Mouse (Mus musculus) layer of hippocampus, postnatal 25 days (tissue): Measurements from ENCODE around the gene Gpr137c. TPM values are rescaled to one million over a fixed set of nuclear protein-coding genes. Genes with fewer than 3 reads are reported as not detected.

Experiments
- DNase-seq, 2 experiments: peaks; one replicate each; pipeline ENCODE4 v3.0.0; 2022; ENCODE audit warnings: mixed read lengths in 2 of 2, low spot score in 1 of 2; ENCODE audit errors: extremely low spot score in 1 of 2
- total RNA-seq, 2 experiments: library from RNA; stranded (reverse); gene quantifications; 2 replicates each; pipeline ENCODE4 v1.2.3; 2021

Gpr137c gene
- total RNA-seq, 2 experiments from 2014 or later: 23.2 to 23.9 TPM

DNA sequence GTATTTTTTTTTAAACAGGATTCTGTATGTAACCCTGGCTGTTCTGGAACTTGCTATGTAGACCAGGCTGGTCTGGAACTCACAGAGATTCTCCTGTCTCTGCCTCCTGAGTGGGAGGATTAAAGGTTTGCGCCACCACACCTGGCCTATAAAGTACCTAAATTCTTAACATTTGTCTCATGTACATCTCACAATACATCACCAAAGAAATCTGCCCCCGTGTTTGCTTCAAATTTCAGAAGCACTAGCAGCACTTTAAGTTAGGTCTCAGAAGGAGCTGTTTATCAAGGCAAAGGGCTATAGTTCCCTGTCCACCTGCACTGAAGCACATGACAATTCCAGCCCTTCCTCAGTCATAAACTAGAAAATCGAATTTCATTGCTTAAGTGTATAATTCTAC, 62.5 kb downstream of the Gpr137c start:
- no peak for DNase-seq

DNA sequence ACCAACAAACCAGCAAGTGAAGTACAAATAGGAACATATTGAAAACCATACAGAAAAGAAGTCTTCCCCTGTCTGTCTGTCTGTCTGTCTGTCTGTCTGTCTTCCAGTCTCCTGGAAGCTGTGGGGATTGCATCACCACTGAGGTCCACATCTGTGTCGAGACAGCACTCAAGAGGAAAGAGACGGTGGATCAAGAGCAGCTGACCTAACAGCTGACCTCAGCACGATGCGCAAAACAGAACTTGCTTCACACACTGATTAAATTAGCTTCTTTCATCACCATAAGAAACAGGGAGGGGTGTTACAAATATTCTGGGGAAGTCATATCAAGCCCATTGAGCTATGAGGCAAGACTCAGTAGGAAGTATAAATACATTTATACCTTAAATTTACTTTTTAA, 72.1 kb downstream of the Gpr137c start:
- DNase-seq: no peak

DNA sequence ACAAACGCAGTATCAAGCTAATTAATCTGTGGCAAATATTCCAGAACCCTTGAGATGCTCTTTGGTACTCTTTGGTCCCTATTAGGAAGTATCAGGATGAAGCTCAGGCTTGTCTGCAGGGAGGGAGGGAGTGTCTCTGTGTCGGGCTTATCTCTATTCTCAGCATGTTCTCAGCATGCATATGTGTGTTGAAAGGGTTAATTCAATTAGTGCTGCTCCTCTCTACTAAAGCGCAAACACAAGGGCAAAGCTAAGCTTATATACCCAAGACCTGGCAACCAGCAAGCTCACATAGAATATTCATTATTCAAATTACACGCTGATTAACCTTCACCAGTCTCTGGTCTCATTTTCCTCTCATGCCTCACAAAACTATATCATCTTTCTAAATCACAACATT, 84.4 kb downstream of the Gpr137c start:
- DNase-seq: no peak

DNA sequence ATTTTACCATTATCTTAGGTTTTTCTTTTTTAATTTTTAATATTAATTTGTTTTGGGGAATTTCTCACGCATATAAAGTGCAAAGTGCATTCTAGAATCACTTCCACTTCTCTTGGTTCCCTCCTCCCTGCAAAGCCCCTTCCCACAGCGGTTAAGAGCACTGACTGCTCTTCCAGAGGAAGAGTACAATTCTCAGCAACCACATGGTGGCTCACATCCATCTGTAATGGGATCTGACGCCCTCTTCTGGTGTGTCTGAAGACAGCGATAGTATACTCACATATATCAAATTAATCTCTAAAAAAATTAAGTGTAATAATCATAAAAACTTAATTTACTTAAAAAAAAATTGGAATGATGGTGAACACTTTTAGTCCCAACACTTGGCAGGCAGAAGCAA, 84.9 kb downstream of the Gpr137c start:
- DNase-seq: no peak

DNA sequence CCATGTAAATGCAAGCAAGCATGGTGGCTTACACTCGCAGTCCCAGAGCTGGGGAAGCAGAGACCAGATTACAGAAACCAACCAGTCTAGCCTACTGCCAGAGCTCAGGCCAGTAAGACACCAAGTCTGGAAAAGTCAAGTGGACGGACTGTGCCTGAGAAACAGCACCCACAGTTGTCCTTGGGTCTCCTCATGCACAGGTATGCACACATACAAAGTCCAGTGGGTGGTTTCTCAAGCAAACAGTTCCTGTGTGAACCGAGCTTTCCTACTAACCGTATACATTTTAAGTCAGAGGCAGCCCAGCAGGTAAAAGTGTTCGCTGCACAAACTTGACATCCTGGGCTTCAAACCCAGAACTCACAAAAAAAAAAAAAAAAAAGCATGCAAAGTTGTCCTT, 86.3 kb downstream of the Gpr137c start:
- no peak for DNase-seq

DNA sequence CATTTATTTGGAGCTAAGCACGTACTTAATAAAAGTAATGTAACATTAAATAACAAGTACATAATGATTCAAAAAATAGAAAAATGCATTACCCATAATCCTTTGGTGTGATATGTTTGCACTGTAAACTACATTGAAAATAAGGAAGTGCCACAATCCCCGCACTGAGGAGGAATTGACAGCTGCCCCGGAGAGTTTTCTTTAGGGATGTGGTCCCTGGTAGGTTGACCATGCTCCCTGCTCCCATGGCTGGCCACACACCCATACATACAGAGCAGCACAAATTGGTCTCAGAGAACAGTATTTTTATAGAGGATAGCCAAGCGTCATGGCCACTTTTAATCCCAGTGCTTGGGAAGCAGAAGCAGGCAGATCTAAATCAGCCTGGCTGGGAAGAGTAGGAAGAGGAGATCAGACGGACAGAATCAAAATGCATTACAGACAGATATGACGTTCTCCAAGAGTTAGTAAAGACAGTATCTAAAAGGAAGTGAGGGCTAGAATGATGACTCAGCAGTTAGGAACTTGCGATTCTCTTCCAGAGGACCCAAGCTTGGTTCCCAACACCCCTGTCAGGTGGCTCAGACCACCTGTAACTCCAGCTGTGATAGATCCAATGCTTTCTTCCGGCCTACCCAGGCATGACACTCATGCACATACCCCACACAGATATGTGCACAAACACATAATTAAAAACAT, 88.3 kb downstream of the Gpr137c start:
- DNase-seq: no peak

DNA sequence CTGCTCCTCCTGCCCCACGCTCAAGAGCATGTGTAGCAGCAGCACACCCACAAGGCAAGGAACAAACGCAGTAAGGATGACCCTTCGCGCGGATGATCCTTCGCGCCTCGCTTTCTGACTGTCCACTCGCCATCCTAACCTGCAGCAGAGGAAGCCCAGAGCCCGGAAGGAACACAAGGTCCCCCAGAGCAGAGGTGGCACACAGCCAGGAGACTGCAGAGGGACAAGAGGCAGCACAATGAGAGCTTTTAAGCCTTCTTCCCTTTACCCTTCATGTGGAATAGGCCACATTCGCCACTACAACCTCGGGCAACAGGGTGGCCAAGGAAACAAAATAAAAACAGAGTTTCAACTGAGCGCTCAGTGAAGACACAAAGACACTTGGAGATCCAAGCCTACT, 90.1 kb downstream of the Gpr137c start:
- peak in 1 of 2 experiments; percentile 13 for DNase-seq

DNA sequence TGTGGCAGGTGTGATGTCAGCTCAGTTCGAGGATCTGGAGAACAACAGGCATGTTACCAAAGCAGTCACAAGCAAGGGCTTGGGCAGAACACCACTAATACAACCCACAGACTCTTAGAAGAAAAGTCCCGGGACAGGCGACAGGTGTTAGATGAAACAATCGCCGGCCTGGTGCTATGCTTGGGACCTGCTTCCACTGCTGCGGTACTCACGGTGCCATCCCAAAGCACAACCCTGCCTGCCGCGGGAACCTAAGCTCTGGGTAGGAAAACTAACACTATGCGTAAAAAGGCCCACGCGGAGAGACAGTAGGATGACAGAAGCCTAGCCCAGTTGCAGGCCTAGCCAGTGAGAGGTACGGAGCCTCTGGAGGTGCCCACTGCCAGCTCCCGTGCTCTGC, 90.6 kb downstream of the Gpr137c start:
- no peak for DNase-seq

DNA sequence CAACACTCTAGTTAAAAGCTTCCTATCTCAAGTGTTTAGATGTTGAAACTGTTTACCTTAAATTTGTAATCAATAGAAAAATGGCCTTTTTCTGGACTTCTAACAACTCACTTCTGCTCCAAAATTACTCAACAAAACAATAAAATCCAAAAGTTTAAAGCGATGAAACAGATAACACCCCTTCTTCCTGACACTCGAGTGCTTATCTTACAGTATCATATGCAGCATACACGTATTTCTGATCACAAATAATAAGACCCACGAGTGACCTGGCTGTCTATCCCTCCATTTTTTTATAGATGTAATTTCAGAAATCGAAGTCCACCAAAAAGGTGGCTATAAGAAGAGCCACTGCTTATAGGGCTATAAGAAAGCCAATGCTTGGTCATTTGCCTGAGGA, 97.4 kb downstream of the Gpr137c start:
- no peak for DNase-seq

DNA sequence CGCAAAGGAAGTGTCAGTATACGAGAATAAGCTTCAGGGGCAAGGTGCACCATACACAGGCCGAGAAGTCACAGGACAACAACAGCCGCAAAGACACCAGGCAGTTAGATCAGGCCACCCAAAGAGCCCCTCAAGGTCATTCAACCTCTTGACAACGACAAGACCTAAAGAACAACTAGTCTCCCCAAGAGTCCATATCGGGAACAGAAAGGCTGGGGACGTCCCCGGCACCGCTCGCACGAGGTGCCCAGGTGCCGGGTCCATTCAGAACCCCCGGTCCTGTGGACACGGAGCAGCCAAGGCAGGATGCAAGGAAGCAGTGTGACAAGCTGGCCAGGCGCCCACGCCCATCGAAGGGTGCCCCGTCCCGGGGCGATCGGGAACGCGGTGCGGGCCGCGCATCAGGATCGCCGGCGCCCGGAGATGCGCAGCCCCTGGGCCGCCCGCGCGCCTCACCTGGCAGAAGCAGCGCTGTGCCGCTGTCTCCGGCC, 98.4 kb downstream of the Gpr137c start:
- no peak for DNase-seq

DNA sequence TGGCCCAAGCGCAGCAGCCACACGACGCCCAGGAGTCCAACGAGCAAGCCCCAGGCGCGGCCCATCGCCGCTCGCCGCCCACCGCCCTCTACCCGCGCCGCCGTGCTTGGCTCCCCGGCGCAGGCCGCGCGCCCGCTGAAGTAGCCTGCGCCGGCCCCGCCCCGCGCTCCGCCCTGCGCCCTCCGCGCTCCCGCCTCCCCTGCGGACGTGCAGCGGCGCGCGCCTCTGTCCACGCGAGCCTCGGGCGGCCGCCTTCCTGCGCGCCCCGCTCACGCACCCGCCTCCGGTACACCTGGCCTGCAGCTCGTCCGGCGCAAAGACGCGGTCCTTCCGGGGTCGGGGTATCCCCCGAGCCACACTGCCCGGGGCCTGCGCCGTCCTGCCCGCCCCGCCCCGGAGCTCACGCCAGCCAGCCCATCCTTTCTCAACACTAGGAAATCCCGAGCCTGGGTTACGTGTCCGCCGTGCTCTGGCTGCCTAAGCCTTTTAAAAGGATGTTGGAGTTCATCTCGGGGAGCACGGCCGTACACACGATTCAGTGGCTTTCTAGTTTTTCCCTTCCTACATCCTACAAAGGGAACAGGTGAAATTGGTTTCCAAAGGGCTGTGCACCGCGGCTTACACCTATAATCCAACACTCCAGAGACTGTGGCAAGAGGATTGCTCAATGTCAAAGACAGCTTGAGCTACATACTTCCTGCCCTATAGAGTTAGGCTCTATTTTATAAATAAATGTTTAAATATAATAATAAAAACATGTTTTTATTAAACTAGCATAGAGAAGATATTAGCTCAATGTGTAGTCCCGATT, 99.1 kb downstream of the Gpr137c start, which contains the start of gene Ero1l:
TSS of gene Ero1l (minus strand) at position 346 of the 811 bp plus-strand sequence.
- peak; percentile 67 to 80 for DNase-seq

DNA sequence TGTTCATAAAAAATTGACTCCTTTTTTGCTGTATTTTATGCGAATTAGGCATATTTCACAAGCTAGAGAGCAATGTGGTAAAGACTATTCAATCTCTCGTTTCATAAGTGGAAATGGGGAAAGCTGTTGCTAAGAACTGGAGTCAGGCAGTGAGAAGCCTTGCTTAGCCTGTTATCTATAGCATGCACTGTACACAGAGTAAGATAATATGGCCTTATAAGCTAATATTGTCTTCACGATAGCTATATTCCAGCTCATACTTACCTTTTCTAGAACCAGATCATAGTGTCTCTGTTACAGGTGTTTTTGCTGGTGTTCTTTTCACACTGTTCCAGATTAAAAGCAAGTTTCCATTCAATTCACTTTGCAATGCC, 99.7 kb downstream of the Gpr137c start:
- no peak for DNase-seq

DNA sequence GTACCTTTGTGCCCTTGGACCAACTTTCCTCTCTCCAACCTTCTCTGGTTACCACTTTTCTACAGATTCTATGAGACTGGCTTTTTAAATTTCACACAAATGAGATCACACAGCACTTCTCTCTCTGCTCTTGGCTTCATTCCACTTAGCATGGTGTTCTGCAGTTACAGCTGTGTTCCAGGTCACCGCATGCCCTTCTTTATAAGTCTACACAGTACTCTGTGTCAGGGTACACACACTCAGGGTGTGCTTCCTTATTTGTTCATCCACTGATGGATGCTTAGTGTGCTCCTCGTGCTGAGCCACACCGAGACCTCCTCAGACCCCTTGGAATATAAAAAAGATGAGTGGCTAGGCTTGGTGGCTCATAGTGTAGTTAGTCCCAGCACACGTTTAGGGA, 100.6 kb downstream of the Gpr137c start:
- DNase-seq: no peak

DNA sequence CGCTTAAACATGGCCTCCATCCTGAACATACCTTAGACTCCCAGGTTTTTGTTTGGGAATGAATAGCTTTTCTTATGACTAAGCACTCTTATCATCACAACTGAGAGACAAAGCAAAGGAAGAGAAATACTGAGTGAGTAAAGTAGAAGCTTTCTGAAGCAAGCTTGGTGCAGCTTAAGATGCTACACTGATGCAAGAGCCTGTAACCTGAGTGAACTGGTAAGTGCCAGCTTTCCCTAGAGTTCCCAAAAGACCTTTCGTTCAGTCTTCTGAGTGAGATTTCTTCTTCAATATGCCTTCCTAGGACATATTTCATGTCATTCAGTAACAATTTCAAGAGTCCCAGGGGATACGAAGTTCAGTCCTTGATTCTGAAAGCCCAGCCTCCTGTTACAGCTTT, 101.5 kb downstream of the Gpr137c start:
- DNase-seq: no peak

DNA sequence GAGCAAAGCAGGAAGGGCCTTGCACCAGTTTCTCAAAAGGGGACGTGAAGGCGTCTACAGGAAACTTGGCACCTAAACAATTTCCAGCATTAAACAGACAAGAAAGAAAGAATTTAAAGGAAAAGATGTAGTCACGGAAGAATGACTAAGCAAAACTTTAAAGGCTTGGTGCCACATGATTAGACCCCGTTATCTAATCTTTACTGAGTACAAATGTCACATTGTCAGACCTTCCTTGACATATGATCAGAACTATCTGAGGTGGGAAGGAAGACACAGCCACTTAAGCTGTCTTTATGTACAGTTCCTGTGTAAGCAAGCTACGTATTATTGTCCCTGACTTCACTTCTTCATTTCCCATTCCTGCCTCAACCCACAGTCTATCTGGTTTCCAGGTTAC, 102.1 kb downstream of the Gpr137c start:
- no peak for DNase-seq

DNA sequence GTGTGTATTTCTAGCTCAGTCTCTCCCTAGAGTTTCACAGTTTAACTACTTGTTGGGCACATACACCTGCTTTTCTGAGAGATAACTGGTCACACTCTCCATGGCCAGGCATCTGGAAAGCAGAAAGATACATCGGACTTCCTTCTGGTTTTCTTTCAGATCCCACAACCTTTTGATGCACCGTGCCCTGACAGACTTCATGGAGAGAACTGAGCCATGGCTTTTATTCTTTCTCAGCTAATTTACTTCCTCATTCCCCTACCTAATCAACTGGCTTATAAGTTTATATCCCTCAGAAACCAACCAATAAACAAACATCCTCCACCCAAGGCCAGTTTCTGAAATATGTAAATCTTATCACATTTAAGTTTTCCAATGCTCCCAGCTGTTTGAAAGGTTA, 102.9 kb downstream of the Gpr137c start:
- DNase-seq: no peak

DNA sequence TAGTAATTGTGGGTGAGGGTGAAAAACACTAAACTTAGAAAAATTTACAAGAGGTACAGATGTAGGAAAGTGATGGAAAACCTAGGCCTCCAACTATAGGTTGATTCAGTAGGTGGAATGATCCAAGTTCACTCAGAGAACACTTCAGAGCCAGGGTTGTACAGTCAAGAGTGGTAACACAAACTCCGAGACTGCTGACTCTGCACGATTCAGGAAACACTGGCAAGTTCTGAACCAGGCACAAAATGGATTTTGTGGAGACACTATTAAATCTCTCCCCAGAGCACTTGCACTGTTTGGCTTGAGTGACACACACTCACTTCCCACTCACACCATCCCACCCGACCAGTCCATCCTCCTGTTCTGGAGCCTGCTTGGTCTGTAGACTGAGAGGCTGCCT, 103.8 kb downstream of the Gpr137c start:
- DNase-seq: no peak

DNA sequence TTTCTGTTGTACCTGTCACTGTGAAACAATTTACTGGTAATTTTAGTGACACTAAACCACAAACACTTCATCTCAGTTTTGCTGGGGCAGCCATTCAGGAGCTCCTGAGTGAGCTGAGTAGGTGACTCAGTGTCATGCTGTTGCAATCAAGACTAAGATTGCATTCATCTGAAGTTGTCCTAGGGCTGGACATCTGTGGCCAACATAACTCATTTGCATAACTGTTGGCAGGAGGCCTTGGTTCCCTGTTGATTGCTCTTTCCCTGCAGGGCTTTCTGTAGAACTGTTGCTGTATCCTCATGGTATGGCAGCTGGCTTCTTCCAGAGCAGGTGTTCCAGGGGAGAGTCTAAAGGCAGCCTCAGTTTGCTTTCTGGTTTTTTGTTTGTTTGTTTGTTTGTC, 106.0 kb downstream of the Gpr137c start:
- no peak for DNase-seq

DNA sequence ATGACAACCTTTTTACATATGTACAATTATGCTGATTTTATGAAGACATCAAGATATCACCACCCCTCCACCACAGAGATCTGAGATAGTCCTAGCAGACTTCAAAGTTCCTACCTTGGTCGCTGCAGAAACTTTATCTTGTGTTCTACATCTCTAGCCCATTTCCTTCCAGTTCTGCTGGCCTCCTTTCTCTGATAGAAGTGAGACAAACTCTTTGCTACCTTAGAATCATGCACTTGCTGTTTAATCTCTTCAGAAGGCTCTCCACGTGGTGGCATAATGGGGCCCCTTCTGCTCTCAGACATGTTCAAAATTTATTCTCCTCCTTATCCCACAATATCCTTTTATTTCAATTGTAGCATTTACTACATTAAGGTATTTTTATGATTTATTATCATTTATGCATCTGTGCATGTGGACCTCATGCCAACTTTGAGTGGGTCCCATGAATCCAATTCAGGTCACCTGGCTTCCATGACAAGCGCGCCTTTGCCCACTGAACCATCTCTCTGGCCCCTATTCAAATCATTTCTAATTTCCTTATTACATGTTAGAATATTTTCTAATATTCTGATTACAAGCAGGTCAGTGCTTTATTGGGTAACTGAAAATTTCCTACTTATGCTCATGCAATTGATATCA, 108.7 kb downstream of the Gpr137c start:
- no peak for DNase-seq

DNA sequence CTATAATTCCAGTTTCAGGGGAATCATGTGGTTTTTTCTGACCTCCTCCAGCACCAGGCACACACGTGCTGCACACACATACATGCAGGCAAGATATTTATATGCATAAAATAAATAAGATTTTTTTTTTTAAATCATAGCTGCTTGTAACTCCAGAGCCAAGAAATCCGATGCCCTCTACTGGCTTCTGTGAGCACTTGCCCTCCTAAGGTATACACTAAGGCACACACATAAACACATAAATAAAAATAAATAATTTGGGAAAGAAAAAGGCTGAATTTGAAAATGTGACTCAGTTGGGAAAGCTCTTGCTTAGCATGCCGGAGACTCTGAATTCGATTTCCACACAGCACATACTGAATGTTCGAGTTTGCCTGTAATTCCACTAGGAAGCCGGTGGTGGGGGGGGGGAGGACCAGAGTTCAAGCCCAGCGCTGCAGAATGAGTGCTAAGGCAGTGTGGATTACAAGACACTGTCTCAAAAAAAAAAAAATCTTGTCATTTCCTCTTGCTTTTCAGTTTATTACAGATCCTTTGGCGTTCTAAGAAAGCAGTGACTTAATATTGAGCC, 109.6 kb downstream of the Gpr137c start:
- no peak for DNase-seq

DNA sequence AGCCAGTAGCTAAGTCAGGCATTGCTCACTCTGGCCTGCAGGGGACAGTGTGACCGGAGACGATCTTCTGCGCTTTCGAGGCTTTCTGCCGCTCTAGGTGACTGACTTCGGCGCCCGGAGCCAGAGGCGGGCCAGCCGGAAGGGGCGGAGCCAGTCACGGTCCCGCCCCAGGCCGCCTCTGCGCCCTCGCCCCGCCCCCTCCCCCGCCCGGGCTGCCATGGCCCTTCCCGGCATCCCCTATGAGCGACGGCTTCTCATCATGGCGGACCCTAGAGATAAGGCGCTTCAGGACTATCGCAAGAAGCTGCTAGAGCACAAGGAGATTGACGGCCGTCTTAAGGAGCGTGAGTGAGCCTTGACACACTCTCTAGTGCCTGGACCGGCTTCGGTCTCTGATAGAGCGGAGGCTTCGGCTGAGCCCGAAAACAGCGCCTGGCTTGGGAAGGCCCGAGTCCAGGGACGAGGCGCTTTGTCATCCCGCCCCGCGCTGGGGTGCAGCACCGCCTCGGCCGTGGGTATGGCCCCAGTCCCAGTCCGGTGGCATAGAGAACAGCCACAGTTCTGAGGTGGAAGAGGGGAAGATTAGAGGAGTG, 110.2 kb downstream of the Gpr137c start, which contains the start of gene Psmc6:
TSS of gene Psmc6 (plus strand) at position 200 of the 593 bp plus-strand sequence.
- DNase-seq: peak; percentile 72 to 74
